Mouse (Mus musculus): ENCODE results near the gene Trappc12.

- TF ChIP-seq GATA1 (IDR thresholded peaks at IDR 0.05; ENCODE audit: low read length): no peak
- no peak for TF ChIP-seq TAL1 (IDR thresholded peaks at IDR 0.05; ENCODE audit: low read length)
Observed at GRCm38 (mm10) chr12:28750021-28750633, at the start of gene Trappc12.

Measured in erythroblast, embryonic 14.5 days (primary cell).